Mouse (Mus musculus) gastrocnemius, postnatal 25 days (tissue): ENCODE data around the gene Ovol3. TPM values are rescaled to one million over a fixed set of nuclear protein-coding genes. Genes with fewer than 3 reads are reported as not detected.

Experiments
- DNase-seq: peaks from one replicate; pipeline ENCODE4 v3.0.0; 2022
- total RNA-seq, 2 experiments: library from RNA; stranded (reverse); gene quantifications; 1 replicate in 1 of 2; 2 replicates in 1 of 2; pipeline ENCODE4 v1.2.3; 2021

Gene Ovol3
- total RNA-seq, 2 experiments from 2014 or later = not detected

GRCm38 (mm10) chr7:30194101-30194831, 41.3 kb downstream of the Ovol3 start:
- no peak for DNase-seq

GRCm38 (mm10) chr7:30193581-30194100, 41.9 kb downstream of the Ovol3 start:
- DNase-seq = peak; percentile 77

GRCm38 (mm10) chr7:30193013-30193412, 42.5 kb downstream of the Ovol3 start:
- DNase-seq = no peak

- DNase-seq = no peak
Observed at GRCm38 (mm10) chr7:30192088-30192487, 43.4 kb downstream of the Ovol3 start.

- DNase-seq = no peak
Observed at GRCm38 (mm10) chr7:30189116-30189491, 46.4 kb downstream of the Ovol3 start.

GRCm38 (mm10) chr7:30188344-30189115, 47.0 kb downstream of the Ovol3 start:
- DNase-seq = no peak

GRCm38 (mm10) chr7:30184641-30185348, 50.7 kb downstream of the Ovol3 start:
- DNase-seq = no peak

GRCm38 (mm10) chr7:30183879-30184289, 51.6 kb downstream of the Ovol3 start, which contains the start of gene Cox7a1:
Cox7a1 (plus strand) TSS chr7:30184144.
- DNase-seq = peak; percentile 91

Other genes with a start within 250 kb of the Ovol3 start
- 1 to 10 TPM; 1.2 to 2.0 TPM for gene Zfp14, start 184.3 kb downstream of the Ovol3 start, total RNA-seq
- gene Zfp82, start 162.8 kb downstream of the Ovol3 start, total RNA-seq = 1 to 10 TPM; 1.5 to 1.7 TPM
- gene Gm26920, start 145.3 kb downstream of the Ovol3 start, total RNA-seq = not detected
- gene Zfp566, start 145.2 kb downstream of the Ovol3 start, total RNA-seq = 1 to 10 TPM; 1.6 to 2.3 TPM
- gene Zfp260, start 140.9 kb downstream of the Ovol3 start, total RNA-seq = 10 to 100 TPM; 24.1 to 24.4 TPM
- 1 to 10 TPM; 1.0 to 1.1 TPM for gene Zfp382, start 113.8 kb downstream of the Ovol3 start, total RNA-seq
- gene Zfp146, start 66.0 kb downstream of the Ovol3 start, total RNA-seq = 10 to 100 TPM; 21.4 to 28.0 TPM
- 1,000 to 10,000 TPM; 1,093 to 1,260 TPM for gene Cox7a1, start 51.6 kb downstream of the Ovol3 start, total RNA-seq
- 100 to 1,000 TPM; 201 to 255 TPM for gene Capns1, start 36.9 kb downstream of the Ovol3 start, total RNA-seq
- 10 to 100 TPM; 50.8 to 58.9 TPM for gene Polr2i, start 3.8 kb downstream of the Ovol3 start, total RNA-seq
- 10 to 100 TPM; 25.0 to 25.9 TPM for gene Tbcb, start 3.5 kb downstream of the Ovol3 start, total RNA-seq
- under 1 TPM in 1 of 2 experiments, not detected in 1; 0.20 TPM for gene Thap8, start 44.4 kb upstream of the Ovol3 start, total RNA-seq
- 1 to 10 TPM; 1.8 to 3.8 TPM for gene Wdr62, start 44.7 kb upstream of the Ovol3 start, total RNA-seq
- 10 to 100 TPM in 1 of 2 experiments, 1 to 10 TPM in 1; 4.2 to 10.6 TPM for gene Clip3, start 56.0 kb upstream of the Ovol3 start, total RNA-seq
- 10 to 100 TPM; 18.6 to 18.8 TPM for gene Alkbh6, start 73.0 kb upstream of the Ovol3 start, total RNA-seq
- gene Syne4, start 79.1 kb upstream of the Ovol3 start, total RNA-seq = 1 to 10 TPM; 1.2 to 1.4 TPM
- gene E130208F15Rik, start 86.0 kb upstream of the Ovol3 start, total RNA-seq = under 1 TPM; 0.31 to 0.46 TPM
- 1 to 10 TPM; 6.5 to 7.3 TPM for gene Sdhaf1, start 88.2 kb upstream of the Ovol3 start, total RNA-seq
- 1 to 10 TPM; 2.5 to 2.6 TPM for gene Lrfn3, start 127.0 kb upstream of the Ovol3 start, total RNA-seq
- 1 to 10 TPM; 5.8 to 6.5 TPM for gene Tyrobp, start 178.0 kb upstream of the Ovol3 start, total RNA-seq
- not detected for gene Hcst, start 184.1 kb upstream of the Ovol3 start, total RNA-seq
- gene Nfkbid, start 186.0 kb upstream of the Ovol3 start, total RNA-seq = under 1 TPM in 1 of 2 experiments, not detected in 1; 0.27 TPM
- gene Aplp1, start 209.8 kb upstream of the Ovol3 start, total RNA-seq = under 1 TPM; 0.72 to 0.95 TPM
- gene Kirrel2, start 222.0 kb upstream of the Ovol3 start, total RNA-seq = not detected
- not detected for gene Nphs1, start 222.6 kb upstream of the Ovol3 start, total RNA-seq